Mouse (Mus musculus): Measurements from ENCODE around the gene Cfb. TPM values are rescaled to one million over a fixed set of nuclear protein-coding genes. Genes with fewer than 3 reads are reported as not detected.
"Not testable (repeated sequence)": the region's sequence is repeated elsewhere in the genome, so short reads cannot be mapped to it uniquely, and the experiment has no call there.

The Cfb gene
- total RNA-seq (2022) = under 1 TPM; 0.17 to 0.31 (median 0.18) TPM

DNA sequence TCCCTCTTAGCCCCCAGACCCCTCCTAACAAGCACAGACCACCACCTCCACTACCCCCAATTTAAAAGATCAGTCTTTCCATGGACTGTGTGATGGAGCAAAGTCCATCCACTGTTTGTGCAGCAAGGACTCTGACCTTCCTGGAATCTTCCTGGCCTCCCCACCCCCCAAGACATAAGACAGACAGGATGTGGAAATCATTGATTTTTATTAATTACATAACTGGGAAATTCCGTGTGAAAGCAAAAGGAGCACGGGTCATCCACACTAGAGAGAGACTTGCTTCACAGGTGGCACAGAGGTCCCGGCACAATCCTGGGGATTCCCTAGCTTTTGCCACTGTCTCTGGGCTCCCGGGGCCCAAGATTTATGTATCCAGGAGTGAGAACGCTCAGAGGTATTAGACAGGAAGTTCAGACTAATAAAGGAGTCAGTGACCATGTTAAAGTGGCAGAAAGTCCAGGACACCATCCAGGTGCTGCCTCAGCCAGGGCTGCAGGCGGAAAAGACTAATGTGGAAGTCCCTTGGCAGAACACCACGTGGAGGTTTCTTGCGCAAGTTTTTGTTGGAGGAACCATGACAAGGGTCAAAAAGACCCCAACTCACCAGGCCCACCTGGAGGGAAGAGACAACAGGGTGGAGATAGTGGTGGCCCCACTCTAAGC, at the start of gene Cfb:
Cfb (minus strand) TSS at position 103 of the 666 bp plus-strand sequence.
- DNase-seq (ENCODE audit: low spot score in 2 of 2) = no peak

DNA sequence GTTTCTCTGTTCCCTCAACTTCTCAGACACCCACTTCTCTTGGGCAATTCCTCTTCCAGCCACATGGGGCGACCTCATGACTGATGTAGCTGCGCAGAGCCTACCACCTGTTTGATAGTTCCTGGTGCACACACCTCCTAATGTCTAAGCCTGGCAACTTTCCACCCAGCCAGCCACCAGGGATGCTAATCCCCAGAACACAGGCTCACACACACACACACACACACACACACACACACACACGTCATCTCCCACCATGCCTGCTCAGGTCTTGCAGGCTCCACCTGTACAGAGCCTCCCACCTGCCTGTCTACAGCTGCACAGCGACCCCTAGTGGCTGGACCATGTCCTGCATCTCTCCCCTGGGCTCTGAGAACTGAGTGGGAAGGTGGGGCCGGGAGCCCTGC, 49.6 kb upstream of the Cfb start:
- peak in 1 of 2 experiments; percentile 58 for DNase-seq (ENCODE audit: low spot score in 2 of 2)

DNA sequence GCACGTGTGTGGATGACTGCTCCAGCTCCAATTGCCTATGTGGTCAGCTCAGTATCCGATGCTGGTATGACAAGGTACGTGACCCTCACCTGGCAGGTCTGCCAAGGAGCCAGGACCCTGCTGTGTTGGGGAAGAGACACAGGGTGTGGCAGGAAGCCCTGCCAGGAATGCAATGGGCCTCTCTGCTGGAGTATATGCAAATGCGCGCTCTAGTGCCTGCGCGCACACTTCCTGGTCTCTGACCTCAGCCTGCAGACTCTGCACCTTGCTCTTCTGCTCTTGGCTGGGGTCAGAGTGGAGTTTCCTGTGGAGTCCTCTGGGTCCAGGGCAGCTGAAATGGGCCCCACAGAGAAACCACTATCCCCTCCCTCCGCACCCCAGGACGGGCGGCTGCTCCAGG, 48.7 kb upstream of the Cfb start:
- no peak for DNase-seq (ENCODE audit: low spot score in 2 of 2)

GRCm38 (mm10) chr17:34902895-34903294, 40.6 kb upstream of the Cfb start:
- no peak for DNase-seq (ENCODE audit: low spot score in 2 of 2)

DNA sequence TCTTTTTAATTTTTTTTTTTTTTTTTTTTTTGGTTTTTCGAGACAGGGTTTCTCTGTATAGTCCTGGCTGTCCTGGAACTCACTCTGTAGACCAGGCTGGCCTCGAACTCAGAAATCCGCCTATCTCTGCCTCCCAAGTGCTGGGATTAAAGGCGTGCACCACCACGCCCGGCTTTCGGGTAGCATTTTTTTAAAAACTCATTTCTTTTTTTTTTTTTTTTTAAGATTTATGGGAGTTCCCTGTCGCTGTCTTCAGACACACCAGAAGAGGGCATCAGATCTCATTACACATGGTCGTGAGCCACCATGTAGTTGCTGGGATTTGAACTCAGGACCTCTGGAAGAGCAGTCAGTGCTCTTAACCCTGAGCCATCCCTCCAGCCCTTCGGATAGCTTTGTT, 39.6 kb upstream of the Cfb start:
- not testable (repeated sequence) for DNase-seq (ENCODE audit: low spot score in 2 of 2)

DNA sequence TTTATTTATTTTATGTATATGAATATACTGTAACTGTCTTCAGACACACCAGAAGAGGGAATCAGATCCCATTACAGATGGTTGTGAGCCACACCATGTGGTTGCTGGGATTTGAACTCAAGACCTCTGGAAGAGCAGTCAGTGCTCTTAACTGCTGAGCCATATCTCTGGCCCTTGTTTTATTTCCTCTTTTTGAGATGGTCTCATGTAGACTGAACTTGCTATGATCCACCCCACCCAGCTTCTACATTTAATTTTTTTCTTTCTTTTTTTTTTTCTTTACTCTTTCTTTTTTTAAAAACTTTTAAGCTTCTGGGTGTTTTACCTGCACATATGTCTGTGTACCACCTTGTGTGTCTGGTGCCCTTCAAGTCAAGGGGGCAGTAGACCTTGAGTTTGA, 38.5 kb upstream of the Cfb start:
- not testable (repeated sequence) for DNase-seq (ENCODE audit: low spot score in 2 of 2)

DNA sequence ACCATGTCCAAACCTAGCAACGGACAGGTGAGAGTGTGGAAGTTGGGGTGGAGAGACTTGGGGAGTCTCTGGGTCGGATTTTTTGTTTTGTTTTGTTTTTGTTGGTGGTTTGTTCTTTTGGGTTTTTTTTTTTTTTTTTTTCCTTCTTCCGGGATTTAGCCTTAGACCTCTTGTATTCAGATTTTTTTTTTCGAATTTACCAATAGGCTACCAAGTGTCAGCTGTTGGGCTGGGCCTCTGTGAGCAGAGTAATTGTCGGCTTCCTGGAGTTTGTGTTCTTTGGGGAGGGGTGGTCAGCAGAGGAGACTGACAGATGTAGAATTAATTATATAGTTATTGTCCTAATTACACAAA, 37.5 kb upstream of the Cfb start:
- DNase-seq (ENCODE audit: low spot score in 2 of 2) = no peak

GRCm38 (mm10) chr17:34899053-34899889, 37.0 kb upstream of the Cfb start:
- no peak for DNase-seq (ENCODE audit: low spot score in 2 of 2)

DNA sequence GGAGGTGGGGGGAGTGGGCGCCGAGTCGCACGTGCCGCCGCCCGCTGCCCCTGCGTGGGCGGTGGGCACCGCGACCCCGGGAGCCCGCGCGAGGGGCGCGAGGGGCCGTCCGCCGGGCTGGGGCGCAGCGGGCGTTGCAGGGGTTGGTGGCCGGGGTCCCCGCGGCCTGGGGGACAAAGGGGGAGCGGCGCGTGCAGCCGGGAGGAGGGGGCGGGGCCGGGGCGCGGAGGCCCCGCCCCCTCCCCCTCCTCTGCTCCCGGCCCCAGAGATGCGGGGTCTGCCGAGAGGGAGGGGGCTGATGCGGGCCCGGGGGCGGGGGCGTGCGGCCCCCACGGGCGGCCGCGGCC, 36.4 kb upstream of the Cfb start:
- DNase-seq (ENCODE audit: low spot score in 2 of 2) = no peak

GRCm38 (mm10) chr17:34898160-34898586, 35.9 kb upstream of the Cfb start, which contains the start of the genes C2 and Ehmt2:
TSS of gene C2 (minus strand) at chr17:34898265.
TSS of gene Ehmt2 (plus strand) at chr17:34898469.
- peak in 1 of 2 experiments; percentile 67 for DNase-seq (ENCODE audit: low spot score in 2 of 2)

DNA sequence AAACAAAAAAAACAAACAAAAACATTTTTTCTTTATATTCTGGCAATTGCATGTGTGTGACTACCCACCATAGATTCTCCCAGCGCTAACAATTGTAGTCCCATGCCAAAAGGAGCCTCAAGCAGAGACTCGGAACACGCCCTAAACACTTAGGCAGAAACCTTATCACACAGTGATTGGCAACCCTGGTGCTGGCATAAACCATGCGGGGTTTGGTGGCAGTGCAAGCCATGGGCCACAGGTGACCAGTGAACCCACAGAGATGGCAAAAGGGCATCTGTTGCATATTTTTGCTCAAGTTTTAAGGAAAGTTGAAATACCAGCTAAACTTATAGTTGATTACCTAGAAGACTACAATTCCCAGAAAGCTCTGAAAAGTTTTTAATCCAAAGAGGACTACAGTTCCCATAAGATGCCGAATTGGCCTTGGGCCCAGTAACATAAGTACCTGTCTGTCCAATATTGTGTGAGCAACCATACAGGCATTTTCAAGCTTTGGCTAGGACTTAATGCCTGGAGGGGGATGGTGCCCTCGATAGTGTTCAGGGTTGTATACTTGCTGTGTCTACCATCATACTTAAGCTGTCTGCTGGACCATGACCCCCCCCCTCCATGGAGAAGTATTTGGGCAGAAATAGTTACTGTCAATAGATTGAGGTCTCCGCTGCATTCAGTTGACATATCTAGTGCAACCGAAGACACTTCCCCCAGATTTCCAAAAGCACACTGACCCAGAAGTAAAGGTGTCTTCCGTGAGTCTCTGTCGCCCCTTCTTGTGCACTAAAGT, 35.2 kb upstream of the Cfb start:
- peak in 1 of 2 experiments; percentile 44 for DNase-seq (ENCODE audit: low spot score in 2 of 2)

- DNase-seq (ENCODE audit: low spot score in 2 of 2) = no peak
Observed at GRCm38 (mm10) chr17:34896366-34896765, 34.0 kb upstream of the Cfb start.

- DNase-seq (ENCODE audit: low spot score in 2 of 2) = no peak
Observed at GRCm38 (mm10) chr17:34895724-34896123, 33.4 kb upstream of the Cfb start.

DNA sequence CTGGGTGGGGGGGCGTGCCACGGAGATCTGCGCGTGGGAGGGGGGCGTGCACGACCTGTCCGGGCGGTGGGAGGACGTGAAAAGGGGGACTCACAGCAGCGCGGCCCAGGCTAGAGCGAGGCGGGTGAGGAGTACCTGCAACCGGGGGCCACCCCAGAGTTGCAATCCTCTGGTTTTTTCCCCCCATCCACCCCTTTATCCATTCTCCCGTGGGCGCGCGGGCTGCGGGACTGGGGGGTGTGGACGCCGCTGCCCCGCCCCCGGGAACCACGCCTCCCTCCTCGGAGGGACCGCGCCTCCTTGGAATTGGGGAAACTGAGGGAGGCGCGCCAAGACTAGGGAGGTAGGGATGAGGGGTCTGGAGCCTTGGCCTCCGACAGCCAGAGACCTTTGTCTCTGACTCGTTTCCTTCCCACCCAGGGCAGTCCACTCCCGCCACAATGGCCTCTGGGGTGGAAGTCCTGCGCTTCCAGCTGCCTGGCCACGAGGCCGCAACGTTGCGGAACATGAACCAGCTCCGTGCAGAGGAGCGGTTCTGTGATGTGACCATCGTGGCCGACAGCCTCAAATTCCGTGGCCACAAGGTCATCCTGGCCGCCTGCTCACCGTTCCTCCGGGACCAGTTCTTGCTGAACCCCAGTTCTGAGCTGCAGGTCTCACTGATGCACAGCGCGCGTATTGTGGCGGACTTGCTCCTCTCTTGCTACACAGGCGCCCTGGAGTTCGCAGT, 32.6 kb upstream of the Cfb start:
- DNase-seq (ENCODE audit: low spot score in 2 of 2) = peak in 1 of 2 experiments; percentile 36

- DNase-seq (ENCODE audit: low spot score in 2 of 2) = peak; percentile 87 to 91
Observed at GRCm38 (mm10) chr17:34894074-34894597, 31.8 kb upstream of the Cfb start.

DNA sequence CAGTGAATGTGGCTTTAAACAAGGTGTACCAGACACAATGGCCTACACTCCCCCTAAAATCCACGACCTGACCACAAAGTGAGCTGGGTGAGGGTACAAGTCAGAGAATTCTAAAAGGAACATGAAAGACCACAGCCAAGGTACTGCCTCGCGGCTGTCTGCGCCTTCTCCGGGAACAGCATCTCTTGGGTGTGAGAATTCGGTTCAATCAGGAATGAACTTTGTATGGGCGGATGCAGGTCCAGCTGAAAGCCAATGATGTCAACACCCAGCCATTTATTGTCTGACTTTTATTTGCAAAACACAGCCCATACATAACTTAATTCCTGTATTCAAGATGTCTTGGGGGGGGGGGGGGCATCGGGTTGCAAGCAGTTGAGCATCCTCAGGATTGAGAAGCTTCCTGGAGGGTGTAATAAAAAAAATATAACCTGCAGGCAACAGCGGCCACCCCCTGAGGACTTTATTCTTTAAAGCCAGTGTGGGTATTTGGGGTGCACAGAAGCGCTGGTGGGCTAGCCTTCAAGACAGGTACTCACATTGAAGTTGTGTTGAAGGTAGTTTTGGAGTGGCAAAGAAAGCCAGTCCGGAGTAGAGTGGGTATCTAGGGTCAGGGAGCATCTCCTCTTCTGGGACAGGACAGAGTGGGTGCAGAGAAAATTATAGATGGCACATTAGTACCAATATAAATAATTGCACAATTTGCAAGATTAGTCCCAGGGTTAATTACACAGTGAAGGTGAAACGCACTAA, 30.9 kb upstream of the Cfb start:
- no peak for DNase-seq (ENCODE audit: low spot score in 2 of 2)

- DNase-seq (ENCODE audit: low spot score in 2 of 2) = no peak
Observed at GRCm38 (mm10) chr17:34891377-34891776, 29.1 kb upstream of the Cfb start.

DNA sequence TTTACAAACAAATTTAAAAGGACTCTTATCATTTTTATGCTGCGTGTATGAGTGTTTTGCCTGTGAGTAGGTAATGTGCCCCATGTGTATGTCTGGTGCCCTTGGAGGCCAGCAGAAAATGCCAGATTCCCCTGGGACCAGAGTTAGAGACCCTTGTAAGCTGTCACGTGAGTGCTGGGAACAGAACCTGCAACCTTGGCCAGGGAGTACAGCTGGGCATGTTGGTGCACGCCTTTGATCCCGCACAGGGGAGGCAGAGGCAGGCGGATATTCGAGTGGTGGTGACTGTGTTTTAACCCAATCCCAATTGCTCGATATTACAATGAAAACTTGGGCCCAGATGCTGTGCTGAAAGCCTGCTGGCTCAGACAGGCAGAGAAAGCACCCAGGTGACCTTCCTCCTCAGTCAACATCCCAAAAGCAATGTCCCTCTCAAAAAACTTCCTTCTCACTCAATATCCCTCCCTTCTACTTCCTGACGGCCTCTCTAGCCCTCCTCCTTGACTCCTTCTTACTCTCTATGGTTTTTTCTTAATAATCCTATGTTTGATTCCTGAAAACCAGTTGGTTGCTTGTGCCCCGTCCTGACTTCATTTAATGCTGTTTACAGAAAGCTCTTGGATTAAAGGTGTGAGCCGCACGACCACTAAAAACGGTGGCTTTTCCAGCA, 27.9 kb upstream of the Cfb start:
- DNase-seq (ENCODE audit: low spot score in 2 of 2) = no peak

DNA sequence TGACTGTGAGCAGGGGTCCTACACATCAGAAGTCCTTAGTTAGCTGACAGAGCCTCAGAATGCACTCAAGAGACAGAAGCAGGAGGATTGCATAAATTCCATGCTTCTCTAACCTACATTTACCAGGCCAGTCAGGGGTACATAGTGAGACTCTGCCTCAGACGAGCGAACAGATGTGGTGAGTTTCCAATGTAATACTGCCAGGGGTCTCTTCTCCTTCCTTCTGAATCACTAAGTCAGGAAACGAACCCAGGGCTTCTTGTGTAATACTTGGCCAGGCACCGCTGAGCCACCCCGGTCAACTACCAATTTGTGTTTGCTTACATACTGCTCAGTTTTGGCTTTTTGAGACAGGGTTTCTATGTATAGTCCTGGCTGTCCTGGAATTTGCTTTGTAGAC, 25.6 kb upstream of the Cfb start:
- no peak for DNase-seq (ENCODE audit: low spot score in 2 of 2)

DNA sequence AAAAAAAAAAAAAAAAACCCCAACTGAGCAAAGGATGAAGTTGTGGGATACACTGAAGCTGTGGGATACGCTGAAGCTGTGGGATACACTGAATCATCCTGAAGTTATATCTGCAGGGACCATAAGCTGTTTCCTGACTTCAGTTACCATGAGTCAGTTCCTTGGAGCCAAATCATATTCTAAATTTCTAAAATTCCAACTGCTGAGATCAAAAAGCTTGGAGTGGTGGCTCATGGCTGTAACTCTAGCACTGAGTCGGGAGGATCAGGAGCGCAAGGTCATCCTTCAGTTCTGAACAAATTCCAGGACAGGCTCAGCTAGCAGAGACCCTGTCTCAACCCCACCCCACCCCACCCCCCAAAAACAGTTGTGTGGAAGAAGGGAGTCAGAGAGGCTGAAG, 23.3 kb upstream of the Cfb start:
- no peak for DNase-seq (ENCODE audit: low spot score in 2 of 2)
